Mouse (Mus musculus) CD4-positive, CD25-positive, alpha-beta regulatory T cell, adult 4 months (primary cell): ENCODE data around the gene Fcgr1. TPM values are rescaled to one million over a fixed set of nuclear protein-coding genes. Genes with fewer than 3 reads are reported as not detected.
A peak's percentile ranks its signal among the peaks of the same experiment; 100 is the strongest.
"Not testable (repeated sequence)": the region's sequence is repeated elsewhere in the genome, so short reads cannot be mapped to it uniquely, and the experiment has no call there.

Experiments
- ATAC-seq: one replicate; pipeline ENCODE4 v1.8.0; 2017
- polyA plus RNA-seq, 2 experiments: library from polyadenylated mRNA; unstranded; fragments of 100-300 nt; shearing (Covaris generic); gene quantifications; one replicate each; pipeline ENCODE4 v1.2.1; 2017

The Fcgr1 gene
- polyA plus RNA-seq, result under 1 TPM in 1 of 2 experiments, not detected in 1; 0.46 TPM

DNA sequence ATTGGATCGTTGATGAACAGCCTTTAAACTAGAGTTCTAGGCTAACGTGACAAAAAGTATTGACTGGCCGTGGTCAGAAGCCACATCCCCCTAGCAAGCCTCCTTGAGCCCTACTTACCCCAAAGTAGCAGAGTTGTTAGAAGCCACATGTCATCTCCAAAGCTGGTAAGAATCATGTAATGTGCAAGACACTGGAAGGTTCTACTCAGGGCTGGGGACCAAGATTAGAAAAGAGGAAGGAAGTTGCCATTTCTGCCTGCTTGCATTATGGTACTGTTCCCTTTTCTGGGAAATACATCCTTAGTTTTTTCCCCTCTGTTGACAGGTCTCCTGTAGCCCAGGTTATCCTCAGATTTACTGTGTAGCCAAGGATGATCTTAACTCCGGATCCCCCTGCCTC is at the start of gene Fcgr1:
TSS of gene Fcgr1 (minus strand) at position 183 of the 400 bp plus-strand sequence.
- no peak for ATAC-seq

DNA sequence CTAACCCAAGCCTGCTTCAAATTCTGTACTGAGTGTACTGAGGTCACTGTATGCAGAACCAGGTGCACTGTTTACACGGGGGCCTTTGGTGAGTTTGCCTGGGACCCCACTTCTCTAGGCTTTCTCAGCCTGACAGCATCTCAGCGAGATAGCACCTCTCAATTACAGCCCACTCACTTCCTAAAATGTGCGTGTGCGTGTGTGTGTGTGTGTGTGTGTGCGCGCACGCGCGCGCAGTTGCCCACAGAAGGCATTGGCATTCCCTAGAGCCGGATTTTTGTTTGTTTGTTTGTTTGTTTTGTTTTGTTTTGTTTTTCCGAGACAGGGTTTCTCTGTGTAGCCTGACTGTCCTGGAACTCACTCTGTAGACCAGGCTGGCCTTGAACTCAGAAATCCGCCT is 48.9 kb upstream of the Fcgr1 start:
- ATAC-seq, result not testable (repeated sequence)

DNA sequence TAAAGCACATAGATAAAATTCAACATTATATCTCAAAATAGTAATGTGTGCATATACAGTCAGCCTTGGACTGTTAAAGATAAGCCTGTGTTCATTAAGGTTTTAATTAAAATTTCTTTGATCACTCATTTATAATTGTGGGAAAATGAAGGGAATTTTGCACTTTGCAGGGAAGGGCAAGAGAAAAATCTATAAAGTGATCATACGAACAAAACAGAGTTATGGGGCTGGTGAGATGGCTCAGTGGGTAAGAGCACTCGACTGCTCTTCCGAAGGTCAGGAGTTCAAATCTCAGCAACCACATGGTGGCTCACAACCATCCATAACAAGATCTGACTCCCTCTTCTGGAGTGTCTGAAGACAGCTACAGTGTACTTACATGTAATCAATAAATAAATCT is 48.3 kb upstream of the Fcgr1 start:
- ATAC-seq, result not testable (repeated sequence)

DNA sequence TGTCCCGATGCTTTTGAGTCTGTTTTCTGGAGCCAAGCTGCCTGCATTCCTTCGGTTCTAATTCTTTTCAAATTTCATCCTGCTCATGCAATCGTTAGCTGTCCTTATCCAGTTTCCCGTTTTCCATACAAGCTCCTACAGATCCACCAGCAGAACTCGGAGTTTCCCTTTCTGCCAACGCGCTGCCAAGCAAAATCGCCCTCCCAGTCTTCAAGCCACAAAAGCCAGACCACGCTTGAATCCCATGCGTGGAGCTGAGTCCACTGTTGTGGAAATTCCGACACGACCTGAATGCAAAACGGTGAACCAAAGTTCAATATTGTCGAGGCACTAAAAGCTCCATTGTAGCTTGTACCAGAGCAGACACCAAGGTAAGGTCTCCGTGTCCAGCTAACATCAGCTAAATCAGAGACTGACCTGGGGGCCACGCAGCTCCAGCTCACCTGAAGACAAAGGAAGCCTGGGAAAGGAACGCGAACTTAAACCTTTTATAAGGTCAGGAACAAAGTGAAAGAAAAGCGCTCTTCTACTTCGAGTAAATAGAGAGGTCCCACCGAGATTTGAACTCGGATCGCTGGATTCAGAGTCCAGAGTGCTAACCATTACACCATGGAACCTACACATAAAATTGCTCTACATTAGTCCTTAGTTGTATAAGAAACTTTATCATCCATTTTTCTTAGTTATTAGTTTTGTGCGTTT is 47.0 kb upstream of the Fcgr1 start:
- peak; percentile 11 for ATAC-seq

DNA sequence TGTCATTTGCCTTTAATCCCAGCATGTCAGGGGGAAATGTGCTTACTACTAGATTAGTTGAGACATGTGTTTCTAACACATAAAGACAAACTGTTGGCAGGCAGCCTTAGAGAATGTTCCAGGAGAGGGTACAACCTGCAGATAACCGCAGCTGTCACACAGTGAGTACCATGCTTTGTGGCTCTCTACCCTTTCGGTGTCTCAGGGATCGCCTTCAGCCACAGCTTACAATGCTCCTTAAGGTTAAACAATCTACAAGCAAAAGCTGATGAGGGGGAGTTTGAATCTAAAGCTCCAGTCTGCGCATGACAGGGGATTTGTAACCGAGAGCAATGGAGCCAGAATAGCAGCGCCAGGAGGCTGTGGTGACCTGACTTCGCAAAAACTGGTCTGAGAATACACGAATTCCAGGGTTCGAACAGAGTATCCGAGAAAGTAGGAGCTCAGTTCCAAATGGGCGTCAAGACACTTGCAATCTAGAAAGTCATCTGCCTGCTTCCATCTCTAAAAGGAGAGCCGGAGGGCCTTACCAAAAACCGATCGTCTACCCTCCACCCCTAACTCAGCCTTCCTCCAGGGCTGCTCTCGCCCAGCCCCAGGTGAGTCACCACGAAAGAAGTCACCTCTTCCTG is 45.2 kb upstream of the Fcgr1 start:
- ATAC-seq, result peak; percentile 39

DNA sequence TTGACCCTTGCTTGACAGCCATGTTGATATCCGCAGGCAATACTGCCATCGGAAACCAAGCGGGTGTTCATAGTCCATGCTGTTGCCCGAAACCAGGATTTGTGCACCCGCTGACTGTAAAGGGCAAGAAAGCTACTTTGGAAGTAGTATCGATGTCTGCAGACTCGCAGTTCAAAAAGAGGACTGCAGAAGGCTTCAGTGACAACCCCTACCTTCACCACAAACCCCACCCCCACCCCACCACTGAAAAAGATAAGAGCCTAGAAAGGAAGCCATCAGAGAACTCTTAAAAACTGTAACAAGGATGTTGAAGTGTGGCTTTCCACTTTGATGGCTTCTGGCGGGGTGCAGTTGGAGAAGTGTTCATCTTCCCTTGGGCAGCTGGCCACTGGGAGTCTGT is 44.3 kb upstream of the Fcgr1 start:
- no peak for ATAC-seq

DNA sequence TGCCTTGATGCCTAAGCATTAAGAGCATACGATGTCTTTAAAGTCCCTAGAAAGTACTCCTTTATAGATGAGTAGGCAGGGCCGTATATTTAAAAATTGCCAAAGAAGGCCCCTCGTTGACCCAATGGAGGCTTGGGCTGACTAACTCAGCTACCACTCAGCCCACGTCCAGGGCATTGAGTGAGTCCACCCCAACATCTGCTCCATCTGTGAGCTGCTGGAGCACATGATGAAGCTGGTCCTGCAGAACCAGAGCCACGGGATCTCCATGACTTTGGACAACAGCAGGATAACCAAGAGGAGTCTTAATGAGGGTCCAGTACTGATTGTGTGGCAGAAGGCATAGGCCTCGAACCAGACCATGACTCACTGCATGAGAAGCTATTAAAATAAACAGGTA is 43.5 kb upstream of the Fcgr1 start:
- ATAC-seq, result no peak

DNA sequence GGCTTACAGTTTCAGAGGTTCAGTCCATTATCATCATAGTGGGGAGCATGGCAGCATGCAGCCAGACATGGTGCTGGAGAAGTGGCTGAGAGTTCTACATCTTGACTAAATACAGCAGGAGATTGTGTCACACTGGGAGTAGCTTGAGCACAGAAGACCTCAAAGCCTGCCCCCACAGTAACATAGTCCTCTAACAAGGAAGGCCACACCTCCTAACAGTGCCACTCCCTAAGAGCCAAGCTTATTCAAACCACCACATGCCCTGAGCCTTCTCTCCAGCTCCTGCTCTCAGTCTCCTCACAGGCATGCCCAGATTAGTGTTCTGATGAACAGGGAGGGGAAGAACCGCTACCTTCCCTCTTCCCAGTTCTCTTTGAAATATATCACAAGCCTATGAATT is 42.9 kb upstream of the Fcgr1 start:
- no peak for ATAC-seq

DNA sequence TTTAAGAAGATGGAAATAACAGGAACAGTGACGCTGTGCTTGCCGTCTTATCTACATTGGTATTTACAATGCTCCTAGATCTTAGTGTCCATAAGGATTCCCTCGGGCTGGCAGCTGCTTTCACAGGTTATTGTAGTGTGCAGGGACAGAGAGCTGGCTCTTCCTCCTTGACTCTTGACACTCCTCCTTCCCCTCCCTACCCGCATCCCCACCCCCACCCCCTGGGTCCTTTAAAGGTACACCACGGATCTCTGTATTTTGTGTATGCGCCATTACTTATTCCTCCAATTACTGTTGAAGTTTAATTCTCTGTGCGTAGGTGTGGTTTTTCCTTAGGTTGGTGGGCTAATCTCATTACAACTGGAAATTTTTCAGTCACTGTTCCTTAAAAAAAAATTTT is 41.8 kb upstream of the Fcgr1 start:
- no peak for ATAC-seq

DNA sequence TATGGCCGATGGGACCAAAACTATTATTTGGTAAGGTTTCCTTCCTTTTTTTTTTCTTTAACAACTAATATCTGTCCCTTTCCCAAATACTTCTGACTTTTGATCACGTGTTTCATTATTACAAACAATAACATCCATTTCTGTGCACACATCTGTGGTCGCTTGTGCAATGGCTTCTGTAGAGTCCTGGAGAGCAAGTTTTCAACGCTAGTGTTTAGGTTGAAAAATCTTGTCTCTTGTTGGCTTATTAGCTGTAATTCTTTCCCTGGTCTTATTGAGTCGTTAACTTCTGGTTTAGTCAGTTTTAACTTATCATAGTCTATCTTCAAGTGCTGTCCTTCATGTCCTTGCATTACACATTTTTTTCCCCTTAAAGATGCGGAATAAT is 41.4 kb upstream of the Fcgr1 start:
- no peak for ATAC-seq

DNA sequence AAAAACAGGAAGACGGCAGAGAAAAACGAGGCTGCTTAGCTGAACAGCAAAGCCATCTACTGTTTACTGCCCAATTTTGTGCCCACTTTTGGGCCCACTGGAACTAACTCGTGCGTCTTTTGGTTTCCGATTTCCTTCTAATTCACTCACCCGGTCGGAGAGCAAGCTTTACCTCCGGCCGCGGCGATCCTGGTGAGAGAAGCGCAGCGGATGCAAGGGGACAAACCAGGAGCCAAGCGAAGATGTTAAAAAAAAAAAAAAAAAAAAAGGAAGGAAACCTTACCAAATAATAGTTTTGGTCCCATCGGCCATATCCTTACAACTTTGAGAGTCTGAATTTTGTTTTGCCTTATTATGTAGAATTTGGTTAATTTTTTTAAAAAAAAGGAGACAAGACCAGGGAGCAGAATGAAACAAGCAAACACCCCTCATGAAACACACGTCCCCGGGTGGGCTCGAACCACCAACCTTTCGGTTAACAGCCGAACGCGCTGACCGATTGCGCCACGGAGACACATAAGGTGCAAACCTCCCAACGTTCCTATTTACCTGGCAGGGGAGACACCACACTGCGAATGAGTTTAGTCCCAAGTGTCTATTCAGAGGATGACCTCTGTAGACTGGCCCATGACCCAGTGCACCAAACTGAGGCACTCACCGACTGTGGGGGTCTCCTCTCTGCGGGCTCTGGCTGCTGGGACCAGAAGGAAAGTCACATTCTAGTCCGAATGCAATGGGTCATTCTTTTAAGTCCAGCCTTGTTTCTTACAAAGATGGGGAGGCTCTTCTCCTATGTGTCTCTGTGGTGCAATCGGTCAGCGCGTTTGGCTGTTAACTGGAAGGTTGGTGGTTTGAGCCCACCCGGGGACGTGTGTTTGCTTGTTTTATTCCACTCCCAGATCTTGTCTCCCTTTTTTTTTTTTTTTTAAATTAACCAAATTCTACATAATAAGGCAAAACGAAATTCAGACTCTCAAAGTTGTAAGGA is 40.7 kb upstream of the Fcgr1 start:
- peak; percentile 22 for ATAC-seq

DNA sequence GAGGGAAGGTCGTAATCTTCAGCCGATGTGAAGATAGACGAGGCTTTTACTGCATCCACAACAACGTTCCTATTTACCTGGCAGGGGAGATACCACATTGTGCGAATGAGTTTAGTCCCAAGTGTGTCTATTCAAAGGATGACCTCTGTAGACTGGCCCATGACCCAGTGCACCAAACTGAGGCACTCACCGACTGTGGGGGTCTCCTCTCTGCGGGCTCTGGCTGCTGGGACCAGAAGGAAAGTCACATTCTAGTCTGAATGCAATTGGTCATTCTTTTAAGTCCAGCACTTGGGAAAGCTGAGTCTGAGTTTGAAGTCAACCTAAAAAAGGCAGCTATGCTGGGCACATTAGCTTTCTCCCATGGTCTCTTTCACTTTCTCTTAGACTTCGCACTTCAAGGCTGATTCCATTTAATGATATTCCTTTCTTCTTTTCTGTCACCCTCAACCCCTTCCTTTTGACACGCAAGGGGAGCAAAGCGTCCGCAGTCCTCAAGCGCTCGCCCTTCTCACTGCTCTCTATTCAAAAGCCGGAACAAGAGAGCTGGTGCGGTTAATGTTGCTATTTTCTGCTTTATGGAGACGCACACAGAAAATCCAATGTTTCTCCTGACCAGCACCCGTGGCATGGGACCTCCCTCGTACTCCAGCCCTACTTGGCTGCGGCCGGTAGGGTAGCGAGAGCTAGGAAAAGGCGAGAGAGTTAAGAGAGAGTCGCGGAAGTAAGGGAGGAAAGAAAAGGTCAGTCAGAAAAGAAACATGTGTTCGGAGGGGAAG is 39.8 kb upstream of the Fcgr1 start:
- ATAC-seq, result peak; percentile 66

DNA sequence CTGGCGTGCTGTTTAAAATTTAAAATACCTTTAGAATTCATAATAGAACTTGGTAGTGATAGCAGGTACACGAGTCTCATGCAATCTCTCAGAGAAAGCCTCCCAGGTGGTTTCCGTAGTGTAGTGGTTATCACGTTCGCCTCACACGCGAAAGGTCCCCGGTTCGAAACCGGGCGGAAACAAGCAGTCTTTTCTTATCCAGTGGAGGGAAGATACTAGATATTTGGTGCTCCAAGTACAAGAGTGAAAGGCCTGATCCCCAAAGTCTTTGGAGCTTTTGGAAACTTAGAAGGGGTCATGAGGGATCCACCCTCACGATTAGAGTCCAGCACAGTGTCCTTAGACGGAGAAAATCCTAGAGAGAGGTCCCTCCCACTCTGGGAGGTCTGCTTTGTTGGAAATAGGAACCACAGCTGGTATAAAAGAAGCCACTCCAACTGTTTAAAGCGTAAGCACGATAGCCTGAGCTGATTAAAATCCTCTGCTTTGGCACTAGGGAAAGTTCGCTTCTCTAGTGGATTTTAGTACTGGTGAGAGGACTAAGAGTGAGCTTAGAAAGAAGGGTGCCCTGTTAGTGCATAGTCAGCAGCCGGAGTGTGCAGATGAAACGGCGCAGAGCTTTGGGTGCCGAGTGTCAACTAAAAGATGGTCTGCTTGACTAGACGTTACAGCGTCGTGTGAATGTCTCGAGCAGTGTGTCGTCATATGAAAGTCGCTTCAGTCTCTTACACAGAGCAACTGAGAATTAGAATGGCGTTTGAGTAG is 39.0 kb upstream of the Fcgr1 start:
- peak; percentile 44 for ATAC-seq

DNA sequence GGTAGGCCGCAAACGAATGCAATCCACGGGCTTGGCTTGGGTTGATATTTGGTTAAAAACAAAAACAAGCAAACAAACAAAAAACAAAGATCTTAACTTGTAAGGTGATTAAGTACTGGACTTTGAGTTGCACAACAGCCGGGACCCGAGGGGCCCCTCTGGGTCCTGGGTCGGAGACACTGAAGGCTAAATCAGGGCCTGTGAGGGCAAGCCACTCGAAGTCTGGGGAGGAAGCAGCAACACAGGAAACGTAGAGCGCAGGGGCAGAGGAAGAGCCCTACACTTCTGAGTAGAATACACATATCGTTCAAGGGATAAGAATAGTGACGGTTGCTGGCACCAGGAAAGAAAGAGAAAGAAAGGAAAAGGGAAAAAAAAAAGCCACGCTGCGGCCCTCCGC is 38.2 kb upstream of the Fcgr1 start:
- peak; percentile 43 for ATAC-seq

DNA sequence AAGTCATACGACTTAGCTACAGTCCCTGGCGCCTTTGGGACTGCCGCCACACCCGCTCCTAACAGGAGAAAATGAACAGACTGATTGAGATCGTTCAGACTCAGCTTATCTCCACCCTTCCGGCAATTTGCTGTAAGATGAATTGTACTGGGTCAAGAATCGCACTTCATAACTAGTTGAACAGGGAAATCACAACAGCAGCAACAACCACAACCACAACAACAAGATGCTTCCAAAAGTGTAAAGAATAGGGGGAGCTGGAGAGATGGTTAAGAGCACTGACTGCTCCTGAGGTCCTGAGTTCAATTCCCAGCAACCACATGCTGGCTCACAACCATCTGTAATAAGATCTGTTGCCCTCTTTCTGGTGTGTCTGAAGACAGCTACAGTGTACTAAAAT is 37.7 kb upstream of the Fcgr1 start:
- no peak for ATAC-seq

DNA sequence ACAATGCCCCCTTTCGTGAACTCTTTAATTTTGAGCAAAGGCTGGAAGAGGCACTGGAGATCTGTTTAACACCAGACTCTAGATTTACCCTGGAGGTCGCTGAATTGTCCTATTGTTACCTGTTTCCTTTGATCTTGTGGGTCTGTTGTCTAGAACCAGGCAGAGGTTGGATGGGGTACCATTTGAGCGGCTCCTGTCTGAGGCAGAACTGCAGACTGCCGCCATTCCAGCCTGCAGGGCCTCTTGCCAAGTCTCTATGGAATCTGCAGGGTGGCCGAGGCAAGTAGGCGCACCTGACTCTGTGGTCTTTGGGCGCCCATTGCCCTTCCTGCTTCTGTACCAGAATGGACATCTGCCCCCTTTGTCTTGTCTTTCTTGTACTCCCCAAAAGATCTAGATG is 36.8 kb upstream of the Fcgr1 start:
- ATAC-seq, result no peak

DNA sequence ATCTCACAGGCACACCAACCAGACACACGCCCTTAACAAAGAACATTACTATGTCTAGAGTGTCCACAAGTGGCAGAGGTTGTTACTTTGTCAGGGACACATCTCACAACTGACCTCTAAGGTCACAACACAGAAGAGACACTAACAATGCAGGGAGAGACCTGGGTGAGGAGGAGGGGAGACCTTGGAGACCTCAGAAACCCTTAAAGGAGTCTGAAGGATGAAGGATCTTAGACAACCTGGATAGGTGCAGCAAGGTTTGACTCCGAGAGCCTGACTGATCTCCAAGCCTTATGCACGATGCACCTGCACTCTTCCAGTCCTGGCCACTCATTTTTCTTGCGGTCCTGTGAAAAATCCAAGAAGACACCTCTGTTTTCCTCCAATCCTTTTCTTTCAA is 36.4 kb upstream of the Fcgr1 start:
- no peak for ATAC-seq

DNA sequence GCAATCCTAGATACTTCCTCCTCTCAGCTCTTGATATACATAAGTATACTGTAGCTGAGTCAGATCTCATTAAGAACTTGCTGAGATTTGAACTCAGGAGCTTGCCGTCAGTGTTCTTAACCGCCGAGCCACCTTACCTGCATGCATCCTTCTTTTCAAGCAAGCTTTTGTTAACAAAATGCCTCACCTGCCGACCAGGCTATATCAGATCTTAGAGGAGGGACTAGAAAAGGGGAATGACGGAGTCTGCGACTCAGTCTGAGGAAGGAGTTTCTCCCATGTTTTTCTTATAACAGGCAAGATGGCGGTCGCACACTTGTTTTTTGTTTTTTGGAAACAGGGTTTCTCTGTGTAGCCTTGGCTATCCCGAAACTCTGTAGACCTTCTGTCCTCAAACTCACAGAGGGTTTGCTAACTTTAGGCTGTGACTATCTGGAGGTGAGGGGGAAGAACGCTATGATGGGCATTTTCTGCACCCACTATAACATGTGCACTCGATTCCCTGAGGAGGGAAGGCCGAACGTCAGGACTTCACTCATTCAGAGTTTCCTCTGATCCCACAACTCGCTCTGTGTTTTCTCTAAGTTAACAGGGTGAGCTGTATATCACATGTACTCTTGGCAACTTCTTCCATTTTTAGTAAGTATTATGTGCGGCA is 35.1 kb upstream of the Fcgr1 start:
- ATAC-seq, result no peak

DNA sequence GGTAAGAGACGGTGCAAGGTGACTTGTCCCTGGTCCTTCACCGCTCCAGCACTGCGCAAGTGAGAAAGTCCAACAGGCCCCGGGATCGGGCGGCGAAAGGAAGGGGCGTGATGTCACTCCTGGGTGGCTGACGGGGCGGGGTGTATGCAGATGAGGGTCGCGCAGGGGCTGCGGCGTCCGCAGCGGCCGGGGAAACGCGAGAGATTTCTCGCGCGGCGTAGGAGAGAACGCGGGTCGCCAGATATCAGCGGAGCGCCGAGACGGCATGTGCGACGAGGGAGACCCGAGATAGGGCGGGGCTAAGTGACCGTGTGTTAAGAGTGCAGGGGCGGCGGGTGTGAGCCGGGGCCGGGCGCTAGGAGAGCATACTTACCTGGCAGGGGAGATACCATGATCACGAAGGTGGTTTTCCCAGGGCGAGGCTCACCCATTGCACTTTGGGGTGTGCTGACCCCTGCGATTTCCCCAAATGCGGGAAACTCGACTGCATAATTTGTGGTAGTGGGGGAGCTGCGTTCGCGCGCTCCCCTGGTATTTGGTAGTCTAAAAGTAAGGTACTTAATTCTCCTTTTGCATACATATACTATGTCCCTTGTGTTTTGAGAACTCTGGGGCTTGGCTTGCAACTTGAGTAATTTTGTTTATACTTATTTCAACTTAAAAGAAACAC is 34.4 kb upstream of the Fcgr1 start:
- peak; percentile 31 for ATAC-seq

DNA sequence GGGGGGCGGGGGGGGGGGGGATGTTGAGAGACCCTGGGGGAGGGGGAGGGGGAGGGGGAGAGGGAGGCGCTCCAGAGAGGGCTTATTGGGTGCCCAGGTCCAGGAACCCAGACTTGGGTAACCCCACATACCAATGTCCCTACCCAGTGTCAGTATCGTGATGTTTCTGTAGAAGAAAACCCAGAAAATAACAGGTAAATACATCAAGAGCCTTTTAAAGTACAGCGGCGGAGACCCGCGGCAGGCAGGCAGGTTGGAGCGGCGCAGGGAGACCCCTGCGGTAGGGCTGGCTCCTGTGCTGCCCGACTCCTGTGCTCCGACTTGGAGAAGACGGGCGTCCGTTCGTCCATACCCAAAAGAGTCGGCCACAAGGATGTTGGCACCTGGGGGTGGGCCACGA is 33.9 kb upstream of the Fcgr1 start:
- ATAC-seq, result no peak

DNA sequence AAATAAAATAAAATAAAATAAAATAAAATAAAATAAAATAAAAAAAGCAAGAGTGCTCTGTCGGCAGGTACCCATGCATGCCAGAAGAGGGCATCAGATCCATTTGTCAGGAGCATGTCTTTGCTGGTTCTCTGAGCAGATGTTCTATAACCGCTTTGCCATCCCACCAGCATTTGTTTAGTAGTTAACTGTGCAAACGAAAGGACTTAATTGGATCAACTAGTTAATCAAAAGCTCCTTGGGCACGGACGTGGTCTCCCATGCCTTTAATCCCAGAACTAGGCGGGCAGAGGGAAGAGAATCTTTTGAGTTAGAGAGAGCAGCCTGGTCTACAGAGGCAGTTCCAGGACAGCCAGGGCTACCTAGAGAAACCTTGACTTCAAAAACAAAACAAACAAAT is 33.4 kb upstream of the Fcgr1 start:
- peak; percentile 71 for ATAC-seq
